Mouse (Mus musculus): ENCODE data around the gene Dapk2. TPM values are rescaled to one million over a fixed set of nuclear protein-coding genes. Genes with fewer than 3 reads are reported as not detected.

The Dapk2 gene
- polyA plus RNA-seq, 1 experiment from 2014 or later: 0.19 TPM

DNA sequence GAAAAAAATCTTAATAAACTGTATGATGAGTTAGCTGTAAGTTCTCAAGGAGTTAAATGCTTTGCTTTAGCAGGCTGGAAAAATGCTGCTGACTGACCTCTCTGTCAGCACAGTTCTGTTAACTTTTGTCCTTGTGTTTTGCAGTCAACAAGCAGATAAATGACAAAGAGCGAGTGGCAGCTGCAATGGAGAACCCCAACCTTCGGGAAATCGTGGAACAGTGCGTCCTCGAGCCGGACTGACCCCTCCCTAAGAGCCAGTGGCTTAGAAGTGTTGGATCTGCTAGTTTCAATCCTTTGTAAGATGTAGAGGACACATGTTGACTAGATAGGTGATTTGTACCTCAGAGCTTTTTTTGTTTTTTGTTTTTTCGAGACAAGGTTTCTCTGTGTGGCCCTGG is 19.8 kb upstream of the Dapk2 start:
- no peaks in the 10 kb centered on the region for H3K27me3 ChIP-seq
- no peak for DNase-seq (ENCODE audit: low read depth, low spot score)
- no peak for TF ChIP-seq CTCF (IDR thresholded peaks at IDR 0.05)
- CTCF ChIA-PET: no interaction called here
- no peak for ATAC-seq
- in situ Hi-C loops (cut with MboI; ENCODE audit: low pct_unique_long_range_greater_than_20kb): loop anchor here (25.0 kb wide), 2 partner anchors 249 to 649 kb away; partner anchors contain the start of genes Aph1b and Gm10647
- POLR2A ChIA-PET: no interaction called here

- no peak for ATAC-seq
- in situ Hi-C loops (cut with MboI; ENCODE audit: low pct_unique_long_range_greater_than_20kb): loop anchor here (25.0 kb wide), 2 partner anchors 245 to 645 kb away; partner anchors contain the start of genes Aph1b and Gm10647
- DNase-seq (ENCODE audit: low read depth, low spot score): no peak
- ChIA-PET POLR2A (no interaction called here), CTCF (no interaction called here)
- H3K27me3 ChIP-seq: no peaks in the 10 kb centered on the region
- TF ChIP-seq CTCF (IDR thresholded peaks at IDR 0.05): no peak
Measured at GRCm38 (mm10) chr9:66142265-66142664, 15.8 kb upstream of the Dapk2 start.

DNA sequence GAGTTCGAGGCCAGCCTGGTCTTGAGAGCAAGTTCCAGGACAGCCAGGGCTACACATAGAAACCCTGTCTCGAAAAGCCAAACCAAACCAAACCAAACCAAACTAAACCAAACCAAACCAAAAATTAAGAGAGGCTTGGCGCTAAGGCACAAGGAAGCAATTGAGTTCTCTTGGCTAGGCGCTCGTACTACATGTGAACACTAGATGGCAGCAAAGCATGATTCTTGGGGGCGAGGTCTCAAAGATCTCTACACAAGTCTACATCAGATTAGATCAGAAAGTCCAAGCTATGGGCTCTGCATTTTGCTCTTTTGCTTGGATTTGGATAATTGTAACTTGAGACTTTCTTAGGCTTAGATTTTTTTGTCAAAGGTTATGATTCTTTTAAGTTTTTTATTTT is 13.8 kb upstream of the Dapk2 start:
- ATAC-seq (no peak), DNase-seq (ENCODE audit: low read depth, low spot score) (no peak)
- in situ Hi-C loops (cut with MboI; ENCODE audit: low pct_unique_long_range_greater_than_20kb): loop anchor here (25.0 kb wide), 2 partner anchors 243 to 643 kb away; partner anchors contain the start of genes Aph1b and Gm10647
- H3K27me3 ChIP-seq: no peaks in the 10 kb centered on the region
- POLR2A ChIA-PET: interaction anchor here (0.6 kb wide), 1 partner anchor 38 kb away, joined by 3 read pairs; no protein-coding TSS in a partner anchor
- TF ChIP-seq CTCF (IDR thresholded peaks at IDR 0.05): peak; percentile 91
- CTCF ChIA-PET: interaction anchor here (0.7 to 1.2 kb wide), 2 partner anchors 42 to 138 kb away, joined by 3 read pairs; no protein-coding TSS in a partner anchor

DNA sequence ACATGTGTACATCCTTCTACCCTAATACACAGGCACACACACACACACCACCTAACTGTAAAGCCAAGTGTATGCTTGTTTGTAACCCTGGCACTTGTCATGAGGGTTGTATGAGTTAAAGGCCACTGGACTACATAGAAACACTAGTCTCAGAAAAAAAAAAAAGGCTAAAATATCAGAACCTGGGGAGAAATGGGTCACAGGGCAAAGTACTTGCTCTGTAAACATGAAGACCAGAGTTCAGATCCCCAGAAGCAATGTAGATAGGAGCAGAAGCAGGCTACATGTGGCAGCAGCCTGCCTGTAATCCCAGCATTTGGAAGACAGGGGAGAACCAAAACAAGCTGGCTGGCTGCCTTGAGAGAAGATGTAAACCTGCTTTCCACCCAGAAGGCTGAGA is 11.9 kb upstream of the Dapk2 start:
- CTCF ChIA-PET: no interaction called here
- in situ Hi-C loops (cut with MboI; ENCODE audit: low pct_unique_long_range_greater_than_20kb): loop anchor here (25.0 kb wide), 2 partner anchors 241 to 641 kb away; partner anchors contain the start of genes Aph1b and Gm10647
- no peaks in the 10 kb centered on the region for H3K27me3 ChIP-seq
- ATAC-seq (no peak), DNase-seq (ENCODE audit: low read depth, low spot score) (no peak)
- POLR2A ChIA-PET: no interaction called here
- no peak for TF ChIP-seq CTCF (IDR thresholded peaks at IDR 0.05)

DNA sequence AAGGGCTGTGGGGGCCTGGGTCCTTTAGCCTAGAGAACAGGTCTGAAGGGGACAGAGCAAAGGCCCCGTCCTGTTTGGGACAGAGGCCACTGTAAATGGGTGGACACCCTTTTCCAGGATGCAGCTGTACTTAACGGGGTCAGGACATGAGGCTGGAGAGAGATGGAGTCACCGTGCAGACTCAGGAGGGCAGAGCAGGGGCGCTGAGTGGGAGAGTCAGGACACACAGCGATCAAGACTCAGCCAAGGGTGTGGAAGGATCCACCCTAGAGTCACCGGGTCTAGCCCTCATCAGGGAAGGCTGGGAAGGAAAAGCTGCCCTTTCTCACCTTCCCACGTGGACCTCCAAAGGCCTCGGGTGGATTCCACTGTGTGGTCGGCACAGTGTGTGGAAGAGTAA is 6.0 kb upstream of the Dapk2 start:
- DNase-seq (ENCODE audit: low read depth, low spot score): no peak
- in situ Hi-C loops (cut with MboI; ENCODE audit: low pct_unique_long_range_greater_than_20kb): no loop called here
- no peak for TF ChIP-seq CTCF (IDR thresholded peaks at IDR 0.05)
- ChIA-PET POLR2A (no interaction called here), CTCF (no interaction called here)
- H3K27me3 ChIP-seq: peaks cover 4% of the 10 kb centered on the region
- no peak for ATAC-seq

DNA sequence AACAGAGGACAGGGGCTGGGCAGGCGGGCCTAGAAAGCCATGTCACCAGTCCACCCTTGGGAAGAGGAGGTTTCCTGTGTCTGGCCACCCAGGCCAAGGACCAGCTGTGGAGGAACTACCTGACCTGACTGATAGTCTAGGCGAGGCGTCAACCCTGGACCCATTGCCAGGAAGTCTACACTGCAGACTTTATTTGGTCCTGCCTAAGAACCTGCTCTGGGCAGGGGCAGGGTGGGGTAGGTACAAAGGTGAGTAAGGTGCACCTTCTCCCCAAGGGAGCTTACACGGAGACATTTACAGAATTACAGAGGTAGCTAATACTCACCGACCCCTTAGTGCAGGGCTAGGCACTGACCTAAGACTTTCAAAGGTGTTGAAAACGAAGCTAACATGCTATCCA is 4.4 kb upstream of the Dapk2 start:
- POLR2A ChIA-PET: no interaction called here
- no peak for TF ChIP-seq CTCF (IDR thresholded peaks at IDR 0.05)
- ATAC-seq (no peak), DNase-seq (ENCODE audit: low read depth, low spot score) (no peak)
- CTCF ChIA-PET: no interaction called here
- in situ Hi-C loops (cut with MboI; ENCODE audit: low pct_unique_long_range_greater_than_20kb): no loop called here
- H3K27me3 ChIP-seq: peaks cover 8% of the 10 kb centered on the region

DNA sequence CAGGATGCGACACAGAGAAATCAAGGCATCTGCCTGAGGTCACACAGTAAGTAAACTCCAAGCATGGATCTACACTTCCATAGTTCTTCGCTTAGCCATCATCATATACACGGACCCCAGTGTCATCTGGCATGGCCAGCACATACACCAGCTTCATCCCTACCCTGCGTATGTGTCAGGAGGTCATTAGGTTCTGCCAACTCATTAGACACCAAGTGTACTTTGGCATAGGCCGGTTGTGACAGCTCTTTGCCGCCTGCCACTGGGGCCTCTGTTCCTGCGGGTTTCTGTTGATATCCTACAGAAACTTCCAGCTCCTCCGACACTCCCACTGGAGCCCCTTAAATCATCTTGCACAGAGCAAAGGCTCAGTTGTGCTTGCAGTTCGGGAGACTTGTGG is 4.0 kb upstream of the Dapk2 start:
- POLR2A ChIA-PET: no interaction called here
- H3K27me3 ChIP-seq: peaks cover 8% of the 10 kb centered on the region
- ATAC-seq (no peak), DNase-seq (ENCODE audit: low read depth, low spot score) (no peak)
- no peak for TF ChIP-seq CTCF (IDR thresholded peaks at IDR 0.05)
- CTCF ChIA-PET: no interaction called here
- in situ Hi-C loops (cut with MboI; ENCODE audit: low pct_unique_long_range_greater_than_20kb): no loop called here

DNA sequence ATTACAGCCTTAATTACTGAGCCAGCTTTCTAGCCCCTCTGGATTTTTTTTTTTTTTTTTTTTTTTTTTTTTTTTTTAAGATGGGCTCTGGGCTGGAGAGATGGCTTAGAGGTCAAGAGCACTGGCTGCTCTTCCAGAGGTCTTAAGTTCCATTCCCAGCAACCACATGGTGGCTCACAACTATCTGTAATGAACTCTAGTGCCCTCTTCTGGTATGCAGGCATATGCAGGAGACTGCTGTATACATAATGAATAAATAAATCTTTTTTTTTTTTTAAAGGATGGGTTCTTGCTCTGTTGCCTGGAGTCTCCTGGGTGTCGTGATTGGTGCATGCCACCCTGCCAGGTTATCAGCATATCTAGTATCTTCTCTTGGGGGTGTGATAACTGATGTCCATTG is 2.5 kb upstream of the Dapk2 start:
- CTCF ChIA-PET: no interaction called here
- in situ Hi-C loops (cut with MboI; ENCODE audit: low pct_unique_long_range_greater_than_20kb): no loop called here

GRCm38 (mm10) chr9:66158885-66159430 is 935 bp downstream of the Dapk2 start:
- CTCF ChIA-PET: no interaction called here
- DNase-seq (ENCODE audit: low read depth, low spot score) (no peak), ATAC-seq (no peak)
- TF ChIP-seq CTCF (IDR thresholded peaks at IDR 0.05): no peak
- POLR2A ChIA-PET: no interaction called here
- in situ Hi-C loops (cut with MboI; ENCODE audit: low pct_unique_long_range_greater_than_20kb): no loop called here
- peaks cover 5% of the 10 kb centered on the region for H3K27me3 ChIP-seq

More for the DNA sequence above, 2.5 kb upstream of the Dapk2 start:
- ATAC-seq: no peak
- H3K27me3 ChIP-seq: peaks cover 8% of the 10 kb centered on the region
- POLR2A ChIA-PET: no interaction called here
- no peak for TF ChIP-seq CTCF (IDR thresholded peaks at IDR 0.05)
- no peak for DNase-seq (ENCODE audit: low read depth, low spot score)

- TF ChIP-seq CTCF (IDR thresholded peaks at IDR 0.05): peak; percentile 36
- peaks cover 5% of the 10 kb centered on the region for H3K27me3 ChIP-seq
- in situ Hi-C loops (cut with MboI; ENCODE audit: low pct_unique_long_range_greater_than_20kb): no loop called here
- ATAC-seq (no peak), DNase-seq (ENCODE audit: low read depth, low spot score) (no peak)
- CTCF ChIA-PET: no interaction called here
- POLR2A ChIA-PET: no interaction called here
Measured at GRCm38 (mm10) chr9:66160155-66160554, 2.1 kb downstream of the Dapk2 start.

DNA sequence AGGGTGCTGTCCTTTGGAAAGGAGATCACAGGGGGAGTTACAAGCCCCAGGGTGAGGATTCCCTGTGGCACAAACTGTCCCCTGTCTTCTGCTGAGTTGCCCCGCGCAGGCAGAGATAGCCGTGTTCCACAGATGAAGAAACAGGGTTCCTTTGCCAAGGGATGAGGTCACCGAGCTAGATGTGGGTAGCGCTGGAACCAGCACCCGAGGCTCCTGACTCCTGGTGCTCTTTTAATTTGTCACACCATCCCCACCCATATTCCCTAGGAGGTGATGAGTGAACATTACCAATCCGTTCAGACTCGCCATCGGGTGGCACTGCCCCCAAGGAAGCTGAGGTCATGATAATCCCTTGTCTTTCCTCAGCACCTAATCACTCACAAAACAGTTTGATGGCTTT is 5.0 kb downstream of the Dapk2 start:
- ATAC-seq (no peak), DNase-seq (ENCODE audit: low read depth, low spot score) (no peak)
- POLR2A ChIA-PET: no interaction called here
- CTCF ChIA-PET: no interaction called here
- TF ChIP-seq CTCF (IDR thresholded peaks at IDR 0.05): no peak
- in situ Hi-C loops (cut with MboI; ENCODE audit: low pct_unique_long_range_greater_than_20kb): no loop called here
- no peaks in the 10 kb centered on the region for H3K27me3 ChIP-seq

GRCm38 (mm10) chr9:66167222-66167621 is 9.2 kb downstream of the Dapk2 start:
- DNase-seq (ENCODE audit: low read depth, low spot score) (no peak), ATAC-seq (no peak)
- in situ Hi-C loops (cut with MboI; ENCODE audit: low pct_unique_long_range_greater_than_20kb): no loop called here
- TF ChIP-seq CTCF (IDR thresholded peaks at IDR 0.05): no peak
- POLR2A ChIA-PET: no interaction called here
- no peaks in the 10 kb centered on the region for H3K27me3 ChIP-seq
- CTCF ChIA-PET: no interaction called here

Data from Patski (cell line).